Mouse (Mus musculus): ENCODE results near the gene Gm20890. TPM values are rescaled to one million over a fixed set of nuclear protein-coding genes. Genes with fewer than 3 reads are reported as not detected.
"Not testable (repeated sequence)": the region's sequence is repeated elsewhere in the genome, so short reads cannot be mapped to it uniquely, and the experiment has no call there.

Gene Gm20890
- not detected in 2 replicates for polyA plus RNA-seq (2016; fragmentation: Nextera tagmentation; extraction: Ambion mirVana)

DNA sequence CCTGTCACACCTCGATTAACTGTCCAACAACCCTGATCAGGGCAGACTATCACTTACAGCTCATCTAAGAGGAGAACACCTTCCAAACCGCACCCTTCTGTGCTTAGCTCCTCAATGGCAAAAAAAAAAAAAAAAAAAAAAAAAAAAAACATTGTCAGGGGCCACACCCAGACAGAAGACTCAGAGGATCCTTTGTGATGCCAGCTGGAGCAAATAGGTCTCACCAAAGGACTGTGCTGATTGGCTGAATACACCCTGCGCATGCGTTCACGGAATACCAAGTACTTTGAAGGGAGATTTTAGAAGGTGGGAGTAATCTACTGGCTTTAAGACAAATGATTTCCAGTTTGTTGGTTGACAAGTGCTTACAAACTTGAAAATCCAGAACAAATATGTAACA lies at the start of gene Gm20890:
TSS of gene Gm20890 (minus strand) at position 101 of the 400 bp plus-strand sequence.
- not testable (repeated sequence) for ATAC-seq (ENCODE audit: insufficient number of reproducible peaks, insufficient read depth, low FRiP score, low TSS enrichment, low read depth); H3K9me3 ChIP-seq; H3K36me3 ChIP-seq; H3K27me3 ChIP-seq; H3K27ac ChIP-seq; H3K9ac ChIP-seq (replicated peaks); H3K4me2 ChIP-seq; H3K4me3 ChIP-seq (replicated peaks); H3K4me1 ChIP-seq (replicated peaks)
- no CpG with 5 or more reads among the region's 5 CpGs for WGBS

All from limb, embryonic 12.5 days (tissue).